Mouse (Mus musculus) spleen, postnatal 36 days (tissue): ENCODE results near the gene Thap2.

Source experiments
- DNase-seq, 2 experiments: peaks; one replicate each; pipeline ENCODE4 v3.0.0; 2022; ENCODE audit warnings: low spot score in 2 of 2, mixed read lengths in 1 of 2

The Thap2 gene

GRCm38 (mm10) chr10:115384221-115385017 is at the start of gene Thap2, which contains the start of gene Zfc3h1:
Gene Thap2 (minus strand): TSS chr10:115384443.
Gene Zfc3h1 (plus strand): TSS chr10:115384959.
- peak; percentile 99 for DNase-seq

DNA sequence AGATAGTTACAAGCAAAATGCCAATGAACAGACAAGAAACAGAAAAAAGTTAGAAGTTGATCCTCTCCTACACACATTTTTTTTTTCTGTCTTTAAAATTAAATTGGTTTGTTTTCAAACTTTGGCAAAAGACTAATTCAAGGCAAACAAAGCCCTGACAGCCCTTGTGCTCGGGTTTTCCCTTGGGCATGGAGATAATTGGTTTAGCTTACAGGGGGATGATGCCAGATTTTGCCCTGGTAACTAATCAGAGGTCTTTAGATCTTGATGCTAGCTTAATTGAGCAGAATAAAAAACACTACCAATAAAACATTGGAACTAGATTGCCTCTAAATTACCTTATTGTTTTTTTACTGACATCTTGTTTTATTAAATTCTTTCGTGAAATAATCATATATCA is 41.1 kb upstream of the Thap2 start:
- no peak for DNase-seq

GRCm38 (mm10) chr10:115421976-115422375 is 37.7 kb upstream of the Thap2 start:
- no peak for DNase-seq

DNA sequence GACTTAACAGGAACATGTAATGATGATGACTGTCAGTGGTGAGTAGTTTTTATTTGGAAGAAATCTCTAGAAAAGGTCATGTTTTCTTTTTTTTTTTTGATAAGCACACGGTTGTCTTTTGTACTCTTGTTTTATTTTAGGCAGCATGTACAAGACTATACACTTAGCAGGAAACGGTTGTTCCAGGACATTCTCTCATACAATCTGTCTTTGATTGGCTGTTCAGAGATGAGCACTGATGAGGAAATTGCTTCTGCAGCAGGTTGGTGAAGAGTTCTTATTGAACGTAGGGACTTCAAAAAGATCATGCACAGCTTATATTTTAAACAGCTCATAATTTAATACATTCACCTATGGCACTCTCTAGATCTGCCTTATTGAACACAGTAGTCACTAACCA is 29.8 kb upstream of the Thap2 start:
- no peak for DNase-seq

DNA sequence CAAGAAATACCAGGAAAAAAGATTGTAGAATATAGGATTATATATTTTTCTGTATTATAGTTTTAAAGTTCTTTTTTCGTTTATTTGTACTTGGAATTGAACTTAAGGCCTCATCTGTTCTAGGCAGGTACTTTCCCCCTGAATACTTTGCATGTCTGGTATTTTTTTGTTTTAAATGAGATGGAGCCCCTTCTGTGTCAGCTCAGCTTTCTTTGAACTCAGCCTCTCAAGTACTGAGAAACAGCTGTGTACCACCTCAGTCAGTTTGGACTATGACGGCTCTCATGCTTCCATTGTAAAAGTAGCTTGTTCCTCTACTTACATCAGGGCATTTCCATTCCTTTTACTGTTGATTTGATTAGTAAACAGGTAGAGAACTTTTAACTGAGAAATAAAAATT is 29.3 kb upstream of the Thap2 start:
- no peak for DNase-seq

GRCm38 (mm10) chr10:115406393-115406792 is 22.1 kb upstream of the Thap2 start:
- DNase-seq, result peak; percentile 33 to 45

GRCm38 (mm10) chr10:115391896-115392295 is 7.7 kb upstream of the Thap2 start:
- no peak for DNase-seq

DNA sequence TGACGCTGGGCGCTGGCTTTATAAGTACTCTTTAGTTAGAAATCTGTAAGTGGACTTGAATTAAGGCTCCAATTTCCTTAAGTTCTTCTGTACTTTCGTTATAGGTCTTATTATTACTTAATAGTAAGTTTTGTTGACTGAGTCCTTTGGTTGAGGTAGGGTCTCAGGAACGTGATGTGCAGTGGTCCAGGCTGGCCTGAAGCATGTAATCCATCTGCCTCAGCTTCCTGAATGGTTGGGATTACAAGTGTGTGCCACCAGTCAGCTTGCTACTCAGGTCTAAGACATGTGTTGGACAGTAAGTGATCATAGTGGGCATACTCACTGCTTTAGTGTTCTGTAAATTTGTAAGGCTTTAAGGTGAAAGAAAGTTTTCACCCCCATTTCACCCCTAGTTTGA is 6.8 kb upstream of the Thap2 start:
- no peak for DNase-seq

GRCm38 (mm10) chr10:115387891-115388290 is 3.6 kb upstream of the Thap2 start:
- DNase-seq, result no peak

GRCm38 (mm10) chr10:115385018-115386002 is 1.1 kb upstream of the Thap2 start:
- peak; percentile 47 to 66 for DNase-seq

GRCm38 (mm10) chr10:115383644-115384220 is 511 bp downstream of the Thap2 start:
- DNase-seq, result no peak

- DNase-seq, result no peak
Observed at GRCm38 (mm10) chr10:115382846-115383643, 1.2 kb downstream of the Thap2 start.

- DNase-seq, result no peak
Observed at GRCm38 (mm10) chr10:115381506-115382084, 2.6 kb downstream of the Thap2 start.

DNA sequence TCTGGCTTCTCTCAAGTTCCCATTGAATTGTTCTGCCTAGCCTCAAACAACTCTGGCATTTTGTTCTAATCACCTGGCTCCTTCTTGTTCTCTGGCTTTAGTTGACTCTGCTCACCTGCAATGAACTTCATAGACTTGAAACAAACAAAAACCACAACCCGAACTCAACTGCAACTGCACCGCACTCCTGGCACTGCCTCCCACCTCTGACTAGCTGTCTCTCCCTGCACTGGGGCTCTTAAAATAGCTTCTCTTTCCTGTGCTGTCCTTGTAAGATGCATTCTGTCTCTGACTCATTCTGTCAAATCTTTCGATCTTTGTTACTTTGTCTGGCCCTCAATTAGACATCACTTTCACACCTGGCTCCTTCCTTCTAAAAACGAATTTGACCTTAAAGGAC is 21.1 kb downstream of the Thap2 start:
- DNase-seq, result no peak

- DNase-seq, result no peak
Observed at GRCm38 (mm10) chr10:115362623-115362964, 21.6 kb downstream of the Thap2 start.

DNA sequence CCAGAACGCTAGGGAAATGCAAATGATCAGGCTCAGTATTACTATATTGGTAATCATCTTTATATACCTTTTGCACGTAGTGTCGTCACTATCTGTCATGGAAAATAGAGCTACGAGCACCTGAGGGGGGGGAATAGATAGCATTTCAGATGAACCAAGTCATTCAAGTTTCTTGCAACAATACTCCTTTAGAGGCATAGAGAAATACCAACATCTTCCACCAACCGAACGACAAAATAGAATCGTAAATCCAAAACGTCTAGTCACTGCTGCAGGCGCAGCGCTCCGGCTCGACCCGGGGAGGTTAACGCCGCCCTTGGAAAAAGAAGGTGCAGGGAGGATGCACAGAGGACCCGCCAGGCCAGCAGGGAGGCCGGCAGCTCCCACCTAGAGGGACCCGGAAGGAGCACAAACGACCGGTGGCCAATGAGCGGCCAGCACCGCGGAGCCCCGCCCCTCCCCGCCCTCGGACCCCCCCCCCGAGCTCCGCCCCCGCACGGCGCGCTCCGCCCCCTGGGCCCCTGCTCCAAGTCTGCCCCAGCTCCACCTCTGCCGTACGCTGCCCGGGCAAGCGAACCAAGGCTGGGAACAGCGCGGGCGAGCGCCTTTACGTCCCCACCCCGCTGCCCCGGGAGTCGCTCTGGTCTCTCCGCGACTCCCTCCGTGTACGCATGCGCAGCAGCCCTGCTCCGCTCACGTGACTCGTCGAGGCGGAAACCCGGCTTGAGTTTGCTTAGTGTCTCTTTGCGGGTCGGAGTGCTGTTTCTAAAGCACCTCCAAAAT is 22.2 kb downstream of the Thap2 start, which contains the start of gene Tmem19:
TSS of gene Tmem19 (minus strand) at position 662 of the 783 bp plus-strand sequence.
- peak; percentile 94 to 95 for DNase-seq

- no peak for DNase-seq
Observed at GRCm38 (mm10) chr10:115359066-115359465, 25.2 kb downstream of the Thap2 start.

- no peak for DNase-seq
Observed at GRCm38 (mm10) chr10:115358216-115358919, 25.9 kb downstream of the Thap2 start.

DNA sequence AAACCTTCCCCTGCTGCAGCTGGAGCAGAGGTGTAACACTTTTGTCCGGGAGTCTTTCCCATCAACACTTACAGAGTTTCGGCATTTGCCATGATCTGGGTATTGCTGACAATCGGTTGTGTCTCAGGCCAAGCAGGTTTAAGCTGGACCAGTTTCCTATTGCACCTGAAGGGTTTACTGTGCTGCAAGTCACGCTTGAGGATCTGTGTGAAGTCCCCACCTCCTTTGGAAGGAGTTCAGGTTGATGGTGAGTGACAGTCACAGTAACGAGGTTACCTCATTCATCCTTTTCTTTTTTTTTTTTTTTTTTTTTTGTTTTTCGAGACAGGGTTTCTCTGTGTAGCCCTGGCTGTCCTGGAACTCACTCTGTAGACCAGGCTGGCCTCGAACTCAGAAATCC is 28.1 kb downstream of the Thap2 start:
- no peak for DNase-seq
